Mouse (Mus musculus) mesoderm, embryonic 11.5 days (tissue): ENCODE data around the gene Ano1.

Experiments
- DNase-seq: peaks from one replicate; pipeline ENCODE4 v3.0.0-alpha.2; 2012; ENCODE audit warnings: low read depth, low spot score

Ano1 gene

DNA sequence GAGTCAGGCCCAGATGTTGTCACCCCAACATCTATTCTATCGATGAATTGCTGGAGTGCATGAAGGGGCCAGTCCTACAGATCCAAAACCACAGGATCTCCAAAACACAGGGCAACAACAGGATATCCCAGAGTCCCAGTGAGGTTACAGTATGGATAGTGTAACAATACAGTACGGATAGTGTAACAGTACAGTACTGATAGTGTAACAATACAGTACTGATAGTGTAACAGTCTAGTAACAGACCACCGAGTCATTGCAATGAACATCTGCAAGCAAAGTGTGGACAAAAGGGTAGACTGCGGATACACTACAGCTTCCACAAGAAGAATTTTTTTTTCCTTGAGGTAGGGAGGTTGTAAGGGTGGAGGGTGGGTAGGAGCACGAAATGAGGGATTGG lies 210.4 kb downstream of the Ano1 start:
- DNase-seq: no peak

DNA sequence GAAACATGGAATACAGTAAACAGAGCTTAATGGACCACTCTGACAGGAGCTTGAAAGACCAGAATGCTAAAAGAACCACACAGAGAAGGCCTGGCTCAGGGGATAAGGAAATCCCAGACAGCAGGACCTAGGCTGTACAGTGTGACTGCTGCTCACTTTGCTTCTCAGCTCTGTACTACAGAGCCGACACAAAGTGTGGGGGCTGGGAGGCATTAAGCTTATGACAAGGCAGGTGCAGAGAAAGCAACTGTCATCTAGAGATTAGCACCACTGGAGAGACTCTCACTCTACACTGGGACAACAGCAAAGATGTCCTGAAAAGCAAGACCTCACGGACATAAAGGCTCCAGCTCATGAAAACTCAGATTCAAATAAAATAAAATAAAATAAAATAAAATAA lies 212.6 kb downstream of the Ano1 start:
- DNase-seq: no peak
